Mouse (Mus musculus): ENCODE data around the gene Adcy7. TPM values are rescaled to one million over a fixed set of nuclear protein-coding genes. Genes with fewer than 3 reads are reported as not detected.

Gene Adcy7
- polyA plus RNA-seq, 1 experiment from 2014 or later, result 4.0 TPM

GRCm38 (mm10) chr8:88293590-88294356 is 21.6 kb downstream of the Adcy7 start:
- Histone ChIP-seq H3K27me3 (ENCODE audit: insufficient read depth, poor library complexity, severe bottlenecking) (peaks cover 26% of the 10 kb centered on the region), H3K36me3 (no peaks in the 10 kb centered on the region), H3K27ac (no peak overlapping the region), H3K9me3 (no peaks in the 10 kb centered on the region), H3K4me3 (no peak overlapping the region), H3K4me1 (peaks cover 19% of the 10 kb centered on the region)
- DNase-seq (ENCODE audit: low spot score), result no peak
- WGBS, result 82% methylated on average over 9 of the region's 9 CpGs

- Histone ChIP-seq H3K4me3 (no peak overlapping the region), H3K27ac (no peak overlapping the region)
Measured at GRCm38 (mm10) chr8:88294977-88295376, 22.8 kb downstream of the Adcy7 start.

GRCm38 (mm10) chr8:88297976-88298732 is 26.0 kb downstream of the Adcy7 start:
- Histone ChIP-seq H3K27ac (peak overlapping the region; percentile 77; the same call in 1 of the 2 replicates), H3K36me3 (no peaks in the 10 kb centered on the region), H3K4me3 (no peak overlapping the region), H3K27me3 (ENCODE audit: insufficient read depth, poor library complexity, severe bottlenecking) (0 out of 2 replicates have a peak, but pooled peaks cover 6% of the 10 kb centered on the region), H3K4me1 (peaks cover 41% of the 10 kb centered on the region), H3K9me3 (no peaks in the 10 kb centered on the region)
- DNase-seq (ENCODE audit: low spot score), result peak; percentile 88
- 42% methylated on average over 12 of the region's 12 CpGs for WGBS

More at GRCm38 (mm10) chr8:88294977-88295376, 22.8 kb downstream of the Adcy7 start:
- Histone ChIP-seq H3K27me3 (ENCODE audit: insufficient read depth, poor library complexity, severe bottlenecking) (peaks cover 27% of the 10 kb centered on the region), H3K9me3 (no peaks in the 10 kb centered on the region), H3K4me1 (peaks cover 26% of the 10 kb centered on the region), H3K36me3 (no peaks in the 10 kb centered on the region)
- no peak for DNase-seq (ENCODE audit: low spot score)
- 91% methylated on average over 2 of the region's 2 CpGs for WGBS

GRCm38 (mm10) chr8:88298733-88299103 is 26.5 kb downstream of the Adcy7 start:
- H3K27me3 ChIP-seq (ENCODE audit: insufficient read depth, poor library complexity, severe bottlenecking), result 0 out of 2 replicates have a peak, but pooled peaks cover 6% of the 10 kb centered on the region
- no peaks in the 10 kb centered on the region for H3K36me3 ChIP-seq
- H3K4me1 ChIP-seq, result peaks cover 41% of the 10 kb centered on the region
- no peak overlapping the region for H3K4me3 ChIP-seq
- H3K27ac ChIP-seq, result peak overlapping the region; percentile 77
- DNase-seq (ENCODE audit: low spot score), result no peak
- H3K9me3 ChIP-seq, result no peaks in the 10 kb centered on the region
- WGBS, result 84% methylated on average over 10 of the region's 10 CpGs

GRCm38 (mm10) chr8:88299907-88300603 is 27.9 kb downstream of the Adcy7 start:
- H3K27me3 ChIP-seq (ENCODE audit: insufficient read depth, poor library complexity, severe bottlenecking), result 0 out of 2 replicates have a peak, but pooled peaks cover 6% of the 10 kb centered on the region
- no peaks in the 10 kb centered on the region for H3K36me3 ChIP-seq
- peak; percentile 85 for DNase-seq (ENCODE audit: low spot score)
- H3K4me1 ChIP-seq, result peaks cover 38% of the 10 kb centered on the region
- WGBS, result 60% methylated on average over 10 of the region's 10 CpGs
- H3K27ac ChIP-seq, result peak overlapping the region; percentile 77
- H3K9me3 ChIP-seq, result no peaks in the 10 kb centered on the region
- H3K4me3 ChIP-seq, result peak overlapping the region; percentile 3; the same call in 1 of the 2 replicates

- Histone ChIP-seq H3K27me3 (ENCODE audit: insufficient read depth, poor library complexity, severe bottlenecking) (0 out of 2 replicates have a peak, but pooled peaks cover 6% of the 10 kb centered on the region), H3K4me3 (peak overlapping the region; percentile 22; the same call in 1 of the 2 replicates), H3K4me1 (peaks cover 37% of the 10 kb centered on the region), H3K9me3 (no peaks in the 10 kb centered on the region), H3K36me3 (no peaks in the 10 kb centered on the region), H3K27ac (peak overlapping the region; percentile 63; the same call in 1 of the 2 replicates)
- no peak for DNase-seq (ENCODE audit: low spot score)
- 76% methylated on average over 15 of the region's 15 CpGs for WGBS
Measured at GRCm38 (mm10) chr8:88301589-88302437, 29.6 kb downstream of the Adcy7 start.

- peaks cover 26% of the 10 kb centered on the region; the same call in 1 of the 2 replicates for H3K27me3 ChIP-seq (ENCODE audit: insufficient read depth, poor library complexity, severe bottlenecking)
Measured at GRCm38 (mm10) chr8:88305814-88306213, 33.6 kb downstream of the Adcy7 start.

GRCm38 (mm10) chr8:88306511-88306910 is 34.3 kb downstream of the Adcy7 start:
- H3K27me3 ChIP-seq (ENCODE audit: insufficient read depth, poor library complexity, severe bottlenecking), result peaks cover 28% of the 10 kb centered on the region; the same call in 1 of the 2 replicates
- no peak for DNase-seq (ENCODE audit: low spot score)
- WGBS, result 61% methylated on average over 14 of the region's 14 CpGs
- no peaks in the 10 kb centered on the region for H3K9me3 ChIP-seq
- peaks cover 15% of the 10 kb centered on the region; the same call in 1 of the 2 replicates for H3K4me1 ChIP-seq
- H3K36me3 ChIP-seq, result no peaks in the 10 kb centered on the region
- no peak overlapping the region for H3K27ac ChIP-seq
- no peak overlapping the region for H3K4me3 ChIP-seq

More at GRCm38 (mm10) chr8:88305814-88306213, 33.6 kb downstream of the Adcy7 start:
- Histone ChIP-seq H3K4me3 (no peak overlapping the region), H3K27ac (no peak overlapping the region), H3K4me1 (peaks cover 19% of the 10 kb centered on the region; the same call in 1 of the 2 replicates), H3K9me3 (no peaks in the 10 kb centered on the region), H3K36me3 (no peaks in the 10 kb centered on the region)
- no peak for DNase-seq (ENCODE audit: low spot score)
- 90% methylated on average over 4 of the region's 4 CpGs for WGBS

GRCm38 (mm10) chr8:88307736-88308135 is 35.5 kb downstream of the Adcy7 start:
- Histone ChIP-seq H3K27ac (no peak overlapping the region), H3K27me3 (ENCODE audit: insufficient read depth, poor library complexity, severe bottlenecking) (peaks cover 39% of the 10 kb centered on the region), H3K4me1 (0 out of 2 replicates have a peak, but pooled peaks cover 8% of the 10 kb centered on the region), H3K9me3 (no peaks in the 10 kb centered on the region), H3K4me3 (no peak overlapping the region), H3K36me3 (no peaks in the 10 kb centered on the region)
- no peak for DNase-seq (ENCODE audit: low spot score)
- WGBS, result 79% methylated on average over 4 of the region's 4 CpGs

- H3K9me3 ChIP-seq, result no peaks in the 10 kb centered on the region
- no peak for DNase-seq (ENCODE audit: low spot score)
- no peaks in the 10 kb centered on the region for H3K36me3 ChIP-seq
- 0 out of 2 replicates have a peak overlapping the region, but pooled peaks have one; percentile 32 for H3K27ac ChIP-seq
- H3K4me1 ChIP-seq, result peaks cover 8% of the 10 kb centered on the region; the same call in 1 of the 2 replicates
- H3K27me3 ChIP-seq (ENCODE audit: insufficient read depth, poor library complexity, severe bottlenecking), result peaks cover 53% of the 10 kb centered on the region
- no peak overlapping the region for H3K4me3 ChIP-seq
- WGBS, result 69% methylated on average over 10 of the region's 10 CpGs
Measured at GRCm38 (mm10) chr8:88309274-88309873, 37.2 kb downstream of the Adcy7 start.

- Histone ChIP-seq H3K27ac (0 out of 2 replicates have a peak overlapping the region, but pooled peaks have one; percentile 32), H3K9me3 (no peaks in the 10 kb centered on the region), H3K4me1 (peaks cover 8% of the 10 kb centered on the region; the same call in 1 of the 2 replicates), H3K36me3 (no peaks in the 10 kb centered on the region), H3K4me3 (no peak overlapping the region), H3K27me3 (ENCODE audit: insufficient read depth, poor library complexity, severe bottlenecking) (peaks cover 58% of the 10 kb centered on the region)
- no peak for DNase-seq (ENCODE audit: low spot score)
- 89% methylated on average over 7 of the region's 7 CpGs for WGBS
Measured at GRCm38 (mm10) chr8:88309881-88310280, 37.7 kb downstream of the Adcy7 start.

All from heart, embryonic 10.5 days (tissue).